Mouse (Mus musculus): ENCODE results near the gene B4galt2. TPM values are rescaled to one million over a fixed set of nuclear protein-coding genes. Genes with fewer than 3 reads are reported as not detected.

The B4galt2 gene
- total RNA-seq, 1 experiment from 2014 or later: 18.6 TPM

GRCm38 (mm10) chr4:117835531-117836111 lies 47.7 kb downstream of the B4galt2 start:
- DNase-seq: peak; percentile 64

GRCm38 (mm10) chr4:117834845-117835530 lies 48.3 kb downstream of the B4galt2 start:
- peak; percentile 74 for DNase-seq

GRCm38 (mm10) chr4:117834457-117834844 lies 48.8 kb downstream of the B4galt2 start, which contains the start of gene Slc6a9:
Gene Slc6a9, plus strand, starts transcription at chr4:117834506.
- DNase-seq: no peak

DNA sequence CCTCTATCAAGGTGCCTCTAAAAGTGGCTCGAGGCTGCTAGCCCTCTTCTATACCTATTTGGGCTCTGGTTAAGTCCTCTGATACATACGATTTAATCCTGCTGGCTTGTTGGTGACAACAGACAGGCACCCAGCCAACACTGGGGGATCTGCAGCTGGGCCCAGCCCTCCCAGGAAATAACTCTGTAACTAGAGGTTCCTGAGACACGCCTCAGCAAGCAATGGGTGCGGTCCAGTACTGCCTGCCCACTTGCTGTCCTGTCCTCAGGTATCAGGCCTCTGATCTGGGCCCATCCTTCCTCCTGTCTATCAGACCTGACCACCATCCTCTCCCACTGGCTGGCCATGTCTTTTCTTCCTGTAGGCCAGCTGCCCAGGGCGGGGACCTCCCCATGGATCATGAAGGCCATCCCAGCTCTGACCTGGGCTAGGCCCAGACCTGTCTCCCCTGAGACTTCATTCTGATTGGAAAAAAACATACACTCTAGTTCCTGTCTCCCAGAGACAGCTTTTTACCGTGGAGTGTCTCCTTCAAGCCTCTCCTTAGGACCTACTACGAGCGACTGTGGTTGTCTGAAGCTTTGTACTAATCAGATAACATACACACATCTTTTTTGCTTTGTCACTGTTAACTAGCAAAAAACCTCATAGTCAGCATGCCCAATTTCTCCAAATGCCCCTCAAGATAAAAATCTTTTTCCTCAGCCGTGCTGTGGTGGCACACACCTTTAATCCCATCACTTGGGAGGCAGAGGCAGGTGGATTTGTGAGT lies 51.2 kb downstream of the B4galt2 start:
- no peak for DNase-seq

GRCm38 (mm10) chr4:117831499-117831898 lies 51.8 kb downstream of the B4galt2 start:
- DNase-seq: no peak

DNA sequence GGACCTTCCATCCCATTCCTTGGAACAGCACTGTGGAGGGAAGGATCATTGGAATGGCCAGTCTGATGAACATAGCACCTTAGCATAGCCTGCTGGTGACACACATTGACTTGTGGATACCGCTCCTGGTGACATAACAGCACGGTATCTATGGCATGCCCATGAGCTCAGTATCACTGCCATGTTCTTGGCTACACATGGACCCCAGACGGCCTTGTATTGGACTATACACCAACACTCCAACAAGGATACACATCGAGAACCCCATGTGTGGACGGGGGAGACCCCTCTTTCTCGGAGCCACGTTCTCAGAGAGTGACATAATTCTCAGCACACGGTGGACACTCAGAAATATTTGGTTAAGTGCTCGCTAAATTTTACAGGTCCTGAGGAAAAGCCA lies 52.5 kb downstream of the B4galt2 start:
- no peak for DNase-seq

GRCm38 (mm10) chr4:117830124-117830551 lies 53.1 kb downstream of the B4galt2 start:
- DNase-seq: peak; percentile 15

- DNase-seq: peak; percentile 79
These were observed 53.8 kb downstream of the B4galt2 start for GRCm38 (mm10) chr4:117829260-117830123.

DNA sequence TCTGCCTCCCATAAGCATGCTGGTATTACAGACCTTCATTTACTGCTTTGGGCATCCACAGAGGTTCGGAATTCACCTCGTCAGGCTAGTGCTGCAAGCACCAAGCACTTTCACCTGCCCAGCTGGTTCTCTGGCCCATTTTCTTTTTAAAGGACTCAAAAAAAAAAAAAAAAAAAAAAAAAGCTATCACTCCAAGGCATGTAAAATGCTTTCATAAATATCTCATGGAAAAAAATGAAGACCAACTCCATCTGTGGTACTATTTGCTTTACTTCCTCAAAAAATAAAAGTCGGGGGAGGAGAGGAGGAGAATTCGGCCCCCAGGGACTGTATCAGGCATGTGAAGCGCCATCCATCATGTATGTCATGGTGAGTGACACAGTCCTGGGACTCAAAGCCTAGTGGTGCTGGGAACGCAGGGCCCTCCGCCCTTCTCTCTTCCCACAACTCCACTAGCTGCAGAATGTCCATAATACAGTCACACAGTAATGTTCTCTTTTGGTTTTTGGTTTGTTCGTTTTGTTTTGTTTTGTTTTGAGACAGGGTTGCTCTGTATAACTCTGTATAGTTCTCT lies 54.6 kb downstream of the B4galt2 start:
- no peak for DNase-seq

Other genes with a start within 250 kb of the B4galt2 start
- gene Dmap1, start 201.2 kb downstream of the B4galt2 start, total RNA-seq (2021): 26.7 and 32.7 TPM in 2 replicates
- gene Gm12845, start 159.1 kb downstream of the B4galt2 start, total RNA-seq (2021): not detected in 2 replicates
- not detected in 2 replicates for gene Klf17, start 117.8 kb downstream of the B4galt2 start, total RNA-seq (2021)
- 17.2 and 18.3 TPM in 2 replicates for gene Slc6a9, start 49.0 kb downstream of the B4galt2 start, total RNA-seq (2021)
- 0.79 TPM in 1 of 2 replicates, not detected in the other for gene Ccdc24, start 10.9 kb downstream of the B4galt2 start, total RNA-seq (2021)
- 231 and 241 TPM in 2 replicates for gene Atp6v0b, start 3.8 kb upstream of the B4galt2 start, total RNA-seq (2021)
- gene Dph2, start 8.5 kb upstream of the B4galt2 start, total RNA-seq (2021): 10.6 and 14.2 TPM in 2 replicates
- 41.5 and 48.5 TPM in 2 replicates for gene Ipo13, start 31.5 kb upstream of the B4galt2 start, total RNA-seq (2021)
- gene Artn, start 46.3 kb upstream of the B4galt2 start, total RNA-seq (2021): 0.33 TPM in 1 of 2 replicates, not detected in the other

Measured in adrenal gland, postnatal 25 days (tissue).